Mouse (Mus musculus) hindbrain, embryonic 12.5 days (tissue): ENCODE data around the gene Satb2. TPM values are rescaled to one million over a fixed set of nuclear protein-coding genes. Genes with fewer than 3 reads are reported as not detected.

Experiments used
- microRNA-seq: library from miRNA; unstranded; fragments of <30 nt; microRNA quantifications from one replicate; pipeline ENCODE4, GENCODE M21; 2017
- polyA plus RNA-seq: library from polyadenylated mRNA; unstranded; fragments of >200 nt; fragmentation: Nextera tagmentation; extraction: Ambion mirVana; gene quantifications from 2 replicates; pipeline ENCODE4 v1.2.1, GENCODE M21; 2016

Satb2 gene
- polyA plus RNA-seq, 1 experiment from 2014 or later, result 0.98 TPM

Small RNAs within 50 kb of the gene (microRNA-seq; reads per million reads assigned to microRNA genes)
- gene Gm23943, result not detected
